Mouse (Mus musculus): ENCODE data around the gene Aldh3a1.
"Not testable (repeated sequence)": the region's sequence is repeated elsewhere in the genome, so short reads cannot be mapped to it uniquely, and the experiment has no call there.

Aldh3a1 gene

DNA sequence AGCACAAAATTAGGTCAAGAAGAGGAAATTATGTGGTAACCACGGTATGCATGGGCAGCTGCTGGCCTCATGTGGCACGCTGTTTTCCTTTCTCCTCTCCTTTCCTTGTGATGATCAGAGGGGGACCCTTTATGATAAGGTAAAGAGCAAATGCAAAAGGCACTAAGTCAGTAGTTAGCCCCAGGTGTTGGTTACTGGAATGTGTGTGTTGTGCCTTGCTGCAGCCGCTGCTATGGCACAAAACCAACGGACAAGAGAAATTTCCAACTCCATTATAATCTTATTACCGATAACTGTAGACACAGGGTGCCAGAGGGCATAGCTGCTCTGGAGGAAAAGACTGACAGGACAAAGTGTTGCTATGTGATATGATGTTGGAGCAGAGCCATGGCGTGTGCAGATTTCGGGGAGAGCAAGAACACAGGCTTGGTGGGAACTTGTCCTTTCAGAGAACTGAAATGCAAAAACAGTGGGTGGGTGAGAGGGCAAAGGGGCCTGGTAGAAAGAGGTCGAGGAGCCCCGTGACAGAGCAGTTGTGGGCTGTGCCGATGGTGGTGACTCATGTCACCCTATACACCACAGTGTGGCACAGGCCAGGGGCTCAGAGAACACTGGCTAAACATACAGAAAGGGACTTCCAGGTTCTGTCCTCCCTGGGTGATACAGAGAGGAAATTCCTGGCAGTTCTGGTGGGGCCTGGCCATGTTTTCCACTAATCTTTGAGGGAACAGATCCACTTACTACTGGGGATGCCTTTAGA, at the start of gene Aldh3a1:
Aldh3a1 (plus strand) TSS at position 51 of the 760 bp plus-strand sequence.
- no peak for DNase-seq

DNA sequence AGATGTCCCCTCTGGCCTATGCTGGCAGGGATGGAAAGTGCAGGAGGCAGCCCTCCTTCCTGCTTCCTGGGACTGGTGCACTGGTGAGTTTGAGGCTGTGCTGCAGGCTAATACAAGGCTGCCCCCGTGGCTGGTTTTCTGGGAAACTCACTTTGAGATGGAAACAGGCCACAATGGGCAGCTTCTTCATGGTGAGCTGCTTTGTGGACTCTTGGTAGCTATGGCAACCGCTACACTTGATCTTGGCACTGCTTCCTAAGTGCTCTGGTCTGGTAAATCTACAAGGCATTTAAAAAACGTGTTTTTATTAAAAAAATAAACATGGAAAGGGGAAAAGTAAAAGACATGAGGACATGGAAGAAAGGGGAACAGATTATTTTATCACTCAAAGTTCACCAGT, 49.2 kb upstream of the Aldh3a1 start:
- DNase-seq, result no peak

GRCm38 (mm10) chr11:61159796-61160732, 47.3 kb upstream of the Aldh3a1 start:
- peak; percentile 85 for DNase-seq

DNA sequence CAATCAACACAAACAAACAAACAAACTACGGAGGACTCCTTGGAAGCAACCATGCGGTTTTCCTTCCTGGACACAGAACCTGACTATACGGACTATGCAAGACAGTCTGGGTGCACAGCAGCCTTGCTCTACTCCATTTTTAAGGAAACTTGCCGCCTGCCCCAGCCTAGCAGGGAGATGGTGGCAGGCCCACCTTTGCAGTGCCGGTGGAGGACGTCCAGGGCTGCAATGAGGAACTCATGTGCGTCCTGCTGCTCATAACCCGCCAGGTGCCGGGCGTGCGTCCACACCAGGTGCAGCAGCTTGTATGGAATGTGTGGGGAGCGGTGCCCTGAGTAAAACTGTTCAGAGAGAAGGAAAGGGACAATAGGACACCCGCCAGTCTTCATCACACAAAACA, 46.2 kb upstream of the Aldh3a1 start:
- no peak for DNase-seq

GRCm38 (mm10) chr11:61162776-61163175, 44.6 kb upstream of the Aldh3a1 start:
- DNase-seq, result no peak

- DNase-seq, result no peak
Observed at GRCm38 (mm10) chr11:61163341-61163740, 44.0 kb upstream of the Aldh3a1 start.

DNA sequence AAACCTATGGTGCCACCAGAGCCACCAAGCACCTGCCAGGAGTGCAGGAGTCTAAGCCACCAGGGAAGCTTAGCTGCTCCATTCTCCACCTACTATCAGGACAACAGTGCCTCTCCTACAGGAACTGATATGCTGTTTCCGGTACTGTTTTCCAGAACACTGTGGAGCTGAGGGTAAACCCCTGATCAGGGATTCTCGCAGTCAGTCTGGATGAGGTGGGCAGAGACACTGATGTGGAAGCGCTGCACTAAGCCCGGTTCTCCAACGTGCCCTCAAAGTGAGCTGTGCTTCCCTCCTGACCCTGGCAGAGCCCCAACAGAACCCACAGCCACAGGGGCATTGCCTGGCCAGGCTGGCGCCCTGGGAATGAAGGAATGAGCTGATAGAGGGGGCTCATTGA, 43.0 kb upstream of the Aldh3a1 start:
- DNase-seq, result no peak

- DNase-seq, result no peak
Observed at GRCm38 (mm10) chr11:61164881-61165280, 42.5 kb upstream of the Aldh3a1 start.

GRCm38 (mm10) chr11:61170184-61170583, 37.2 kb upstream of the Aldh3a1 start:
- DNase-seq, result no peak

DNA sequence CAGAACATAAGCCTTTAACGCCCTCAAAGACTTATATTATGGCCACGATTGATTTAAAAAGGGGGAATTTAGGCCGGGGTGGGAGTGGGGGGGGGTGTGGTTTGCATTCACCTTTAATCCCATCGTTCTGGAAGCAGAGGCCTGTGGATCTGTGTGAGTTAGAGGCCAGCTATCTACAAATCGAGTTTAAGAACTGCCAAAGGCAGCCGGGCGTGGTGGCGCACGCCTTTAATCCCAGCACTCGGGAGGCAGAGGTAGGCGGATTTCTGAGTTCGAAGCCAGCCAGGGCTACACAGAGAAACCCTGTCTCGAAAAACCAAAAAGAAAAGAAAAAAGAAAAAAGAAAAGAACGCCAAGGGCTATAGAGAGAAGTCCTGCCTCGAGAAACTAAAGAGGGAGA, 33.9 kb upstream of the Aldh3a1 start:
- peak; percentile 42 for DNase-seq

GRCm38 (mm10) chr11:61174291-61174820, 33.0 kb upstream of the Aldh3a1 start:
- DNase-seq, result no peak

DNA sequence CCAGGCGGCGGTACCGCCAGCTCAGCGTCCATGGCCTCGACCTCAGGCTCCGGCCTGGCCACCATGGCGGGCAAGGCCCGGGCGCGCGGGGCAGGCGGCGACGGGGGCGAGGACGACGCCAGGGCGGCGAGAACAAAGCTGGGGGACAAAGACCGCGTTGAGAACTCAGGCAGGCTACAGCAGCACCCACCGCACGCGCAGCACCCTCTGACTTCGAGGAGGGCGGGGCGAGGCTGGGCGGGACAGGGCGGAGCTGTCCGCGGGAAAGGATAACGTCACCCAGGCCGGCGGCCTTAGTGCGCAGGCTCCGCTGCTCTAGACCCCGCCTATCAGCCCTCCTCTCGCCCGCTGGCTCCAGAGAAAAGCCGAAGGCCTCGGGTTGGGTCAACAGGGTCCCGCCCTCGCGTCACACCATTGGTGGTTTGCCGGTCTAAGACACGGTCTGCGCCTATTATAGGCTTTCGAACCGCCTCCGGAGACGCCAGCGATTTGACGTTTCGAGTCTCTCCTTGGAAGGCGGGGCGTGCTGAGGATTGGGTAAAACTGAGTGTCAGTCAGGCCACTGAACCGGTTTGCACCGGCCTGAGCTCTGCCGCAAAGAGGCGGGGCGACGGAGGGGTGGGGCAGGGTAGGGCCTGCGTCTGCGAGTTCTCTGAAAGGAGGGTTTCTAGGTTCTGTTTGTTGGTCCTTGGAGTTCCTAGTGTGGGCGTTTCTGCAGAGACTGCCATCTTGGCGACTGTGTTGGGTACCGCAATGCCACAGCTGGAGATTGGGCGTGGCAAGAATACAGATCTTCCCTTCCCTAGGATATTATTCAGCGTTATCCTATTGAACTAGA, 32.3 kb upstream of the Aldh3a1 start, which contains the start of gene Usp22:
Usp22 (minus strand) TSS at position 235 of the 838 bp plus-strand sequence.
- peak; percentile 100 for DNase-seq

- DNase-seq, result peak; percentile 47
Observed at GRCm38 (mm10) chr11:61175778-61176177, 31.6 kb upstream of the Aldh3a1 start.

DNA sequence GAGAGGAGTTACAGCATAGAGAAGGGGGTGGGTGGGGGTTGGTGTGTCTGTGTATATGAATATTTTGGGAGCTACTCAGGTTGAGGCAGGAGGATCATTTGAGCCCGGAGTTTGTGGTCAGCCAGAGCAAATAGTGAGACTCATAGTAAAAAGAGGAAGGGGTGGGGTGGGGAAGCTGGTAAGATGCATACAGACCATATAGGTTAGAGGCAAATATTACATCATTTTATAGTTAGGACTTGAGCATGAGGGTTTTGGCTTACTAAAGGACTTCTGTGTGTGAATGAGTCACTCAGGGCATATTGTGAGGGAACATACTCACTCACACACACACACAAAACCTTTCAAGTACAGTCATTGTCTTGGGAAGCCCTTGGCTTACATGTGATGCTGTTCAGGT, 31.0 kb upstream of the Aldh3a1 start:
- DNase-seq, result no peak

- DNase-seq, result no peak
Observed at GRCm38 (mm10) chr11:61180361-61180760, 27.0 kb upstream of the Aldh3a1 start.

- DNase-seq, result no peak
Observed at GRCm38 (mm10) chr11:61181624-61182023, 25.7 kb upstream of the Aldh3a1 start.

DNA sequence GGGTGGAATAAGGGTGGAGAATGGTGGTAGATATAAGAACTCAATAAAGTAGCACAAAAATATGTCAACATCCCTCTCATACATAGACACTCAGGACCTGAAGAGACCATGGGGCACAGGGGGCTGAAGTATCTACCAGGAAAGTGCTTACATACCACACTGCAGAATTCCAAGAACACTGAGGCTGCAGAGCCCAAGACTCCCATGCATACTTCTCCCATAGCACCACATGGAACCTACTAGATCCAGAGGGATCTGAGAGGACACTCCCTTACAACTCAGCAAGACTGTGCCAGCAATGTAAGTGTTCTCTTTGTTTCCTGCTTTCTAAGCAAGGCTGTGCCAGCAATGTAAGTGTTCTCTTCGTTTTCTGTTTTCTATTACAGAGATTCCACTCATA, 23.5 kb upstream of the Aldh3a1 start:
- no peak for DNase-seq

GRCm38 (mm10) chr11:61190776-61191175, 16.6 kb upstream of the Aldh3a1 start:
- DNase-seq, result no peak

DNA sequence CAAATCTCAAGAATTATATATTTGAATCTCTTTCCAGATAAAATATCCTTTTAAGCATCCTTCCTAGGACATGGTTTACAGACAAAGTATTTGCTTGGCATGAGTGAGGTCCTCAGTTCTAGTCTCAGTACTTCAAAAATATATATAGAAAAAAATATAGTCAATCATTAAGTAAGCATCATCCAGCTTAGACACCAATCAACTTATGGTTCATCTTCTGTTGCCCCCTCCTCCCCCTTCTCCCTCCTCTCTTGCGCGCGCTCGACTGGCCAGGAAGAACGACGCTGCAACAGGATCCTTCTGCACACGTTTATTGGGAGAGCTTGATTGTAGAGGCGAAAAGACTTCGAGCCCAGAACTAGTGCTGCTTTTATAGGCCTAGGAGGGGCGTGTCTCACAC, 15.2 kb upstream of the Aldh3a1 start:
- DNase-seq, result not testable (repeated sequence)

DNA sequence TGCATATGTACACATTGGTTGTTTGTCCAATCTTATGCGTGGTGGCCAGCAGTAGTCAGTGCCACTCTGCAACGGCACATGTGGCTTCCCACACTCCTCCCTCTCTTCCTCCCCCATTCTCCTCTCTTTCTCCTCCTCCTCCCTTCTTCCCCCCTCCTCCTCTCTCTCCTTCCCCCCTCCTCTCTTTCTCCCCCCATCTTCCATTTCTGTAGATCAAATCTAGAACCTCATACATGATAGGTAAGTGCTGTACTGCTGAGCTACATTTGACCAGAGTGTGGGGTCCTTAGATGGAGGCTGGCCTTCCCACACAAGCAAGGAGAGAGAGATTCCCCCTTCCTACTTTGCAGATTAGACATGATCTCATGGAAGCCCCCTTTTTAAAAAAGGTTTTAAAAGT, 14.6 kb upstream of the Aldh3a1 start:
- no peak for DNase-seq

DNA sequence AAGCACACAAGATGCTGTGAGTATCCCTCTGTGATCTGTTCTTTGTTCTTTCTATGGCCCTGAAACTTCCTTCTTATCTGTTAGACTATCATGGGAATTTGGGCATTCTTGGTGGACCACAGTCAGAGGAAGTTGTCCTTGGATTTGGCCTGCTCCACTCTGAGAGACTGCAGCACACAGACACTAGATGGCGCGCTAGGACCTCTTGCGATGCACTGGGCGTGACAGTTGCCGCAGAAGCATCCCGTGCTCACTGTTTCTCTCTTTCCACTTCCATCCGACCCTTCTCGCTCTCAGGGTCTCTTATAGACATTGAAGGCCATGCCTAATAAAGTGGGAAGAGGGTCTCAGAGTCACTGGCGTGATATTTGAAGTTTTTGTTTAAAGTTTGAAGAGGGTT, 13.9 kb upstream of the Aldh3a1 start:
- peak; percentile 81 for DNase-seq

- no peak for DNase-seq
Observed at GRCm38 (mm10) chr11:61196616-61197353, 10.6 kb upstream of the Aldh3a1 start.

All from cerebellum, adult 9-11 months (tissue).